Mouse (Mus musculus): ENCODE results near the gene Fbxw18. TPM values are rescaled to one million over a fixed set of nuclear protein-coding genes. Genes with fewer than 3 reads are reported as not detected.
"Not testable (repeated sequence)": the region's sequence is repeated elsewhere in the genome, so short reads cannot be mapped to it uniquely, and the experiment has no call there.

Fbxw18 gene
- 0.22 TPM in 1 of 2 replicates, not detected in the other for polyA plus RNA-seq (2014; fragmentation: Nextera tagmentation; extraction: Ambion mirVana)

DNA sequence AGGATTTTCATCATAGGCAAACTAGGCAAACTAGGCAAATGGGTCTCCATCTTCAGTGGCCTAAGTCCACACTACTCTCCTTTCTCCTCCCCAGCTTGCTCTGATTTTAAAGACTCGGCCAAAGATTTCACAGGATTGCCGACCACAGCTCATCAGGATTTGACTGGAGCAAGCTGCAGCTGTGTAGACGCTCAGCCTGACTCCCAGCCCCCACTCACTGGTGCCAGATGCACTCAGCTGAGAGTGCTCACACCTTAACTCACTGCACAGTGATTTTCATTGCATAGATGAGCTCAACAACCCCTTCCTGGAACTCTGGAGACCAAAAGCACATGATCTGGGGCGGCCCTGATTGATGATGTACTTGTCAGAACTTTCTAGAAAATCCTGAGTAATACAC is at the start of gene Fbxw18:
TSS of gene Fbxw18 (minus strand) at position 101 of the 400 bp plus-strand sequence.
- not testable (repeated sequence) for H3K36me3 ChIP-seq (replicated peaks; ENCODE audit: control insufficient read depth, insufficient read depth); H3K4me3 ChIP-seq (replicated peaks; ENCODE audit: low read length); DNase-seq (ENCODE audit: low spot score); H3K9me3 ChIP-seq (ENCODE audit: control insufficient read depth, low read length); H3K27ac ChIP-seq; H3K4me1 ChIP-seq (replicated peaks; ENCODE audit: control insufficient read depth, insufficient read depth, low read length); ATAC-seq (ENCODE audit: low FRiP score); H3K4me2 ChIP-seq (replicated peaks); H3K27me3 ChIP-seq (ENCODE audit: control insufficient read depth, insufficient read depth, low read length); H3K9ac ChIP-seq
- 85% methylated on average over 4 of the region's 4 CpGs for WGBS

DNA sequence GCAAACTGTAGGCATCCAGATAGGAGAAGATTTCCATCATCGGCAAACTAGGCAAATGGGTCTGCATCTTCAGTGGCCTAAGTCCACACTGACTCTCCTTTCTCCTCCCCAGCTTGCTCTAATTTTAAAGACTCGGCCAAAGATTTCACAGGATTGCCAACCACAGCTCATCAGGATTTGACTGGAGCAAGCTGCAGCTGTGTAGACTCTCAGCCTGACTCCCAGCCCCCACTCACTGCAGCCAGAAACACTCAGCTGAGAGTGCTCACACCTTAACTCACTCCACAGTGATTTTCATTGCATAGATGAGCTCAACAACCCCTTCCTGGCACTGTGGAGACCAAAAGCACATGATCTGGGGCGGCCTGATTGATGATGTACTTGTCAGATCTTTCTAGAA is 43.5 kb upstream of the Fbxw18 start, which contains the start of gene Fbxw26:
TSS of gene Fbxw26 (minus strand) at position 101 of the 400 bp plus-strand sequence.
- not testable (repeated sequence) for H3K4me3 ChIP-seq (replicated peaks; ENCODE audit: low read length); H3K36me3 ChIP-seq (replicated peaks; ENCODE audit: control insufficient read depth, insufficient read depth); H3K4me1 ChIP-seq (replicated peaks; ENCODE audit: control insufficient read depth, insufficient read depth, low read length); DNase-seq (ENCODE audit: low spot score); H3K27me3 ChIP-seq (ENCODE audit: control insufficient read depth, insufficient read depth, low read length); H3K27ac ChIP-seq; H3K9me3 ChIP-seq (ENCODE audit: control insufficient read depth, low read length); ATAC-seq (ENCODE audit: low FRiP score); H3K9ac ChIP-seq; H3K4me2 ChIP-seq (replicated peaks)
- WGBS, result 87% methylated on average over 3 of the region's 3 CpGs

DNA sequence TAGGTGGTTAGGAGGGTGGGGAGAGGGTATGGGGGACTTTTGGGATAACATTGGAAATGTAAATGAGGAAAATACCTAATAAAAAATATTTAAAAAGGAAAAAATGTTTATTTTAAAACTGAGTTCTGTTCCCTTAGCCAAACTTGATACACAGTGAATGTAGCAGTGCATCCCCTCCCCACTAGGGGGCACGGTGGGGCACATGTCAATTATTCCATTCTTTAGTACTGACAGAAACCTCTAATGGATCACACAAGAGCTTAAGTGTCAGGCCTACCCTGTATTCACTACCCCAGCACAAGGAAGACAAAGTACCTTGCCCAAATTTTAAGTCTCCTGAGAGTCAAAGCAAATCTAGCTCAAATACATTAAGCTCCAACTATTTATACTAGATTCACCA is 17.2 kb downstream of the Fbxw18 start:
- H3K4me1 ChIP-seq (replicated peaks; ENCODE audit: control insufficient read depth, insufficient read depth, low read length), result no peaks in the 10 kb centered on the region
- H3K27me3 ChIP-seq (ENCODE audit: control insufficient read depth, insufficient read depth, low read length), result no peaks in the 10 kb centered on the region
- DNase-seq (ENCODE audit: low spot score) (peak; percentile 30), ATAC-seq (ENCODE audit: low FRiP score) (no peak)
- H3K9me3 ChIP-seq (ENCODE audit: control insufficient read depth, low read length), result no peaks in the 10 kb centered on the region
- H3K36me3 ChIP-seq (replicated peaks; ENCODE audit: control insufficient read depth, insufficient read depth), result no peaks in the 10 kb centered on the region
- no peak overlapping the region for H3K27ac ChIP-seq
- H3K4me3 ChIP-seq (replicated peaks; ENCODE audit: low read length), result no peak overlapping the region
- H3K4me2 ChIP-seq (replicated peaks), result no peak overlapping the region
- 9% methylated on average over 1 of the region's 1 CpGs for WGBS
- H3K9ac ChIP-seq, result no peak overlapping the region

DNA sequence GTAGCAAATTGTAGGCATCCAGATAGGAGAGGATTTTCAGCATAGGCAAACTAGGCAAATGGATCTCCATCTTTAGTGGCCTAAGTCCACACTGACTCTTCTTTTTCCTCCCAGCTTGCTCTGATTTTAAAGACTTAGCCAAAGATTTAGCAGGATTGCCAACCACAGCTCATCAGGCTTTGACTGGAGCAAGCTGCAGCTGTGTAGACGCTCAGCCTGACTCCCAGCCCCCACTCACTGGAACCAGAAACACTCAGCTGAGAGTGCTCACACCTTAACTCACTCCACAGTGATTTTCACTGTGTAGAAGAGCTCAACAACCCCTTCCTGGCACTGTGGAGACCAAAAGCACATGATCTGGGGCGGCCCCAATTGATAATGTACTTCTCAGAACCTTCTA is 37.9 kb downstream of the Fbxw18 start, which contains the start of gene Fbxw25:
TSS of gene Fbxw25 (minus strand) at position 101 of the 400 bp plus-strand sequence.
- H3K27me3 ChIP-seq (ENCODE audit: control insufficient read depth, insufficient read depth, low read length); H3K4me1 ChIP-seq (replicated peaks; ENCODE audit: control insufficient read depth, insufficient read depth, low read length); H3K4me2 ChIP-seq (replicated peaks); H3K9ac ChIP-seq; H3K27ac ChIP-seq; H3K36me3 ChIP-seq (replicated peaks; ENCODE audit: control insufficient read depth, insufficient read depth); DNase-seq (ENCODE audit: low spot score); ATAC-seq (ENCODE audit: low FRiP score); H3K9me3 ChIP-seq (ENCODE audit: control insufficient read depth, low read length); H3K4me3 ChIP-seq (replicated peaks; ENCODE audit: low read length): not testable (repeated sequence)
- WGBS, result 74% methylated on average over 2 of the region's 2 CpGs

Other genes starting within 250 kb of the Fbxw18 start
- not detected in 2 replicates for gene Fbxw19, start 206.8 kb downstream of the Fbxw18 start, polyA plus RNA-seq (2014; fragmentation: Nextera tagmentation; extraction: Ambion mirVana)
- not detected in 2 replicates for gene Fbxw15, start 134.4 kb downstream of the Fbxw18 start, polyA plus RNA-seq (2014; fragmentation: Nextera tagmentation; extraction: Ambion mirVana)
- not detected in 2 replicates for gene Fbxw24, start 76.6 kb downstream of the Fbxw18 start, polyA plus RNA-seq (2014; fragmentation: Nextera tagmentation; extraction: Ambion mirVana)
- gene Fbxw25, start 38.0 kb downstream of the Fbxw18 start, polyA plus RNA-seq (2014; fragmentation: Nextera tagmentation; extraction: Ambion mirVana), result not detected in 2 replicates
- not detected in 2 replicates for gene Fbxw26, start 43.4 kb upstream of the Fbxw18 start, polyA plus RNA-seq (2014; fragmentation: Nextera tagmentation; extraction: Ambion mirVana)
- gene Fbxw27, start 88.0 kb upstream of the Fbxw18 start, polyA plus RNA-seq (2014; fragmentation: Nextera tagmentation; extraction: Ambion mirVana), result not detected in 2 replicates
- 0.33 TPM in 1 of 2 replicates, not detected in the other for gene Spink8, start 109.6 kb upstream of the Fbxw18 start, polyA plus RNA-seq (2014; fragmentation: Nextera tagmentation; extraction: Ambion mirVana)
- 64.2 and 64.3 TPM in 2 replicates for gene Nme6, start 130.0 kb upstream of the Fbxw18 start, polyA plus RNA-seq (2014; fragmentation: Nextera tagmentation; extraction: Ambion mirVana)
- 0.97 and 1.3 TPM in 2 replicates for gene Camp, start 146.9 kb upstream of the Fbxw18 start, polyA plus RNA-seq (2014; fragmentation: Nextera tagmentation; extraction: Ambion mirVana)
- 12.4 and 12.5 TPM in 2 replicates for gene Cdc25a, start 172.9 kb upstream of the Fbxw18 start, polyA plus RNA-seq (2014; fragmentation: Nextera tagmentation; extraction: Ambion mirVana)
- 189 and 216 TPM in 2 replicates for gene Map4, start 228.8 kb upstream of the Fbxw18 start, polyA plus RNA-seq (2014; fragmentation: Nextera tagmentation; extraction: Ambion mirVana)

Data from hindbrain, embryonic 14.5 days (tissue).